Mouse (Mus musculus) bone marrow macrophage, adult 2 months (primary cell): Measurements from ENCODE around the gene Elmo1.

ENCODE experiments used
- CTCF ChIP-seq: IDR thresholded peaks from 2 replicates; pipeline ENCODE4 v1.5.1; 2012; ENCODE audit warnings: low read depth, mild to moderate bottlenecking, low read length, moderate library complexity
- POLR2A ChIP-seq: IDR thresholded peaks from 2 replicates; pipeline ENCODE4 v1.6.1; 2012; ENCODE audit warnings: mild to moderate bottlenecking, low read depth, low read length, borderline replicate concordance

- no peak for TF ChIP-seq CTCF
- no peak for TF ChIP-seq POLR2A
Observed at GRCm38 (mm10) chr13:20335051-20335888, 244.9 kb downstream of the Elmo1 start.
